Mouse (Mus musculus) kidney, embryonic 15.5 days (tissue): ENCODE measurements around the gene Tcam1. TPM values are rescaled to one million over a fixed set of nuclear protein-coding genes. Genes with fewer than 3 reads are reported as not detected.

ENCODE experiments used
- ATAC-seq: fragments of 200-750 bp; cut with Nextera tagmentation; replicated peaks from 2 replicates; pipeline ENCODE4 v1.8.0; 2017; ENCODE audit warnings: moderate TSS enrichment; ENCODE audit not compliant: low FRiP score
- H3K27ac ChIP-seq: fragments of 300-500 bp; sonication (generic); 2 replicates; pipeline ENCODE4 v1.5.1; 2015; ENCODE audit warnings: mild to moderate bottlenecking, inconsistent platforms
- H3K27me3 ChIP-seq: fragments of 300-500 bp; sonication (generic); 2 replicates; pipeline ENCODE4 v1.6.1; 2015; ENCODE audit warnings: inconsistent platforms
- H3K36me3 ChIP-seq: fragments of 300-500 bp; sonication (generic); 2 replicates; pipeline ENCODE4 v1.6.1; 2015; ENCODE audit warnings: inconsistent platforms
- H3K4me1 ChIP-seq: fragments of 300-500 bp; sonication (generic); 2 replicates; pipeline ENCODE4 v1.6.1; 2015; ENCODE audit warnings: inconsistent platforms
- H3K4me2 ChIP-seq: fragments of 300-500 bp; sonication (generic); 2 replicates; pipeline ENCODE4 v1.6.1; 2015; ENCODE audit warnings: moderate library complexity, mild to moderate bottlenecking, inconsistent platforms
- H3K4me3 ChIP-seq: fragments of 300-500 bp; sonication (generic); replicated peaks from 2 replicates; pipeline ENCODE4 v1.5.1; 2015; ENCODE audit warnings: mild to moderate bottlenecking, inconsistent platforms
- H3K9ac ChIP-seq: fragments of 300-500 bp; sonication (generic); 2 replicates; pipeline ENCODE4 v1.6.1; 2015; ENCODE audit warnings: mild to moderate bottlenecking, inconsistent platforms
- H3K9me3 ChIP-seq: fragments of 300-500 bp; sonication (generic); replicated peaks from 2 replicates; pipeline ENCODE4 v1.6.1; 2016; ENCODE audit warnings: inconsistent platforms
- WGBS: fragments of 180-500 bp; shearing (Covaris S2); methylation state at CpG from one replicate; pipeline ENCODE4 v1.1.7; 2015; ENCODE audit warnings: mixed read lengths; 5-methylcytosine and 5-hydroxymethylcytosine counted together
- polyA plus RNA-seq: library from polyadenylated mRNA; unstranded; fragments of >200 nt; fragmentation: Nextera tagmentation; extraction: Ambion mirVana; gene quantifications from 2 replicates; pipeline ENCODE4 v1.2.1, GENCODE M21; 2015

Gene Tcam1
- polyA plus RNA-seq, 1 experiment from 2014 or later: 0.65 TPM

DNA sequence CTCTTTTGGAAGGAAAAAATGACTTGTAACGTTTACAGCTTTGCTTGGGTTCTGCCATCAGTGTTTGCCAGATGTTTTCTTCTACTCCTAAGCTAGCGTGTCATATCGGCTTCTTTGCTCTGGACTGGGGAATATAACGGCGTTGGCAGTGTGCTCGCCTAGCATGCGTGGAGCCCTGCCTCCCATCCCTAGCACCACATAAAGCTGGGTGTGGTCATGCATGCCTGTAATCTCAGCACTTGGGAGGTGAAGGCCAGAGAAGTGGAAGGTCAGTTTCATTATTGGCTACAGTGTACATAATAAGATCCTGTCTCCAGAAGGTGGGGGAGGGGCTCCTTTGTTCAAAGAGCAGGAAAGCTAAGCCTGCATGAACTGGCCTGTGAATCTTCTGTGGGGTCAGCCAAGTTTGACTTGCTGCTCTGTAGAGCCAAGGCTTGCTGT lies 1.5 kb upstream of the Tcam1 start:
- Histone ChIP-seq H3K4me1 (peaks cover 56% of the 10 kb centered on the region), H3K9me3 (no peaks in the 10 kb centered on the region), H3K27ac (peak overlapping the region; percentile 98), H3K36me3 (peaks cover 6% of the 10 kb centered on the region; the same call in 1 of the 2 replicates), H3K27me3 (peaks cover 5% of the 10 kb centered on the region; the same call in 1 of the 2 replicates), H3K9ac (no peak overlapping the region), H3K4me3 (no peak overlapping the region), H3K4me2 (peak overlapping the region; percentile 23)
- 42% methylated on average over 7 of the region's 7 CpGs for WGBS
- ATAC-seq: peak; percentile 9; the same call in 1 of the 2 replicates

DNA sequence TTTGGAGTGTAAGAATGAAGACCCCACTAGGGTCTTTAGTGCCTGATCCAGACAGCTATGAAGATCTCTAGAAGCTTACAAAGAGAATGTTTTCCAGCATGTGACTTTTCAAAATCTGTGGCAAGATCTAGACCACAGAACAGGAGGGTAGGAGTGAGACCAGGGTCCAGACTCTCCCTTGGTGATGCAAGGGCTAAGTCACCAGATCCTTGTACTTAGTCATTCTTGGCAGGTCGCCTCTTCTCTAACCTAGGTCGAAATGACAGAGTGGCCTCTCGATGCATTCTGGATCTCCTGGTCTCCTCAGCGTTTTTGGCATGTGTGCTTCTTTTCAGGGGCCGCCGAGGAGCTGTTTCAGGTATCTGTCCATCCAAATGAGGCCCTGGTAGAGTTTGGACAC lies 6.0 kb downstream of the Tcam1 start:
- 86% methylated on average over 6 of the region's 6 CpGs for WGBS

DNA sequence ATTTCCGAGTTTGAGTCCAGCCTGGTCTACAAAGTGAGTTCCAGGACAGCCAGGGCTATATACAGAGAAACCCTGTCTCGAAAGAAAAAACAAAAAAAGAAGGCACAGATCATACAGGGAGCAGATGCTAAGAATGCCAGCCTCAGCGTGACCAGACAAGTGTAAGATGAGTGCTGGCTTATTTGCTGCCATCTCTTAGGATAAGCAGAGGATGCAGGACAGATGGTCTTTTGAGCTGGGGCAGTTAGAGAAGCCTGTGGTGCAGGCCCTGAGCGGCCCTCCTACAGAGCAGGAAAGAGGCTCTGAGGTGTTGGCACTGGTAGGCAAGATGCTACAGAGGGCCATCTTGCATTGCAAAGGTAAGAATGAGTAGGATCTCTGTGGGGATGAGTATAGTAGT lies 6.9 kb downstream of the Tcam1 start:
- no peak overlapping the region for H3K9ac ChIP-seq
- ATAC-seq: no peak
- 76% methylated on average over 4 of the region's 4 CpGs for WGBS
- H3K4me2 ChIP-seq: no peak overlapping the region
- no peaks in the 10 kb centered on the region for H3K27me3 ChIP-seq
- no peaks in the 10 kb centered on the region for H3K4me1 ChIP-seq
- no peaks in the 10 kb centered on the region for H3K9me3 ChIP-seq
- H3K27ac ChIP-seq: no peak overlapping the region
- no peak overlapping the region for H3K4me3 ChIP-seq
- no peaks in the 10 kb centered on the region for H3K36me3 ChIP-seq

More for the DNA sequence above, 6.0 kb downstream of the Tcam1 start:
- H3K4me1 ChIP-seq: no peaks in the 10 kb centered on the region
- H3K9me3 ChIP-seq: no peaks in the 10 kb centered on the region
- H3K27ac ChIP-seq: no peak overlapping the region
- H3K27me3 ChIP-seq: peaks cover 5% of the 10 kb centered on the region; the same call in 1 of the 2 replicates
- H3K36me3 ChIP-seq: no peaks in the 10 kb centered on the region
- H3K9ac ChIP-seq: no peak overlapping the region
- no peak overlapping the region for H3K4me2 ChIP-seq
- no peak overlapping the region for H3K4me3 ChIP-seq
- ATAC-seq: no peak

DNA sequence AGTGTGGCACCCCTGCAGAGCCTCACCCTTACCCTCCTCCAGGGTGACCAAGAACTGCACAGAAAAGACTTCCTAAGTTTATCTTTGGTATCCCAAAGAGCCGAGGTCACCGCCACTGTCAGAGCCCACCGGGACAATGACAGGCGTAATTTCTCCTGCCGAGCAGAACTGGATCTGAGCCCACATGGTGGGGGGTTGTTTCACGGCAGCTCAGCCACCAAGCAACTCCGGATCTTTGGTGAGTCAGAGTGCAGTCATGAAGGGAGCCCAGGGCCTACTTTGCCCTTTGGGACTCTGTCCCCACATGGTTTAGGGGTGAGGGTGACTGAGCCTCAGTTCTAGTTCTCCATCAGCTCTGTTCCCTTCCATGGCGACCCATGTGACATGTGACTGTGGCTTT lies 7.7 kb downstream of the Tcam1 start:
- Histone ChIP-seq H3K36me3 (no peaks in the 10 kb centered on the region), H3K9ac (no peak overlapping the region), H3K4me3 (no peak overlapping the region), H3K4me1 (no peaks in the 10 kb centered on the region), H3K9me3 (no peaks in the 10 kb centered on the region), H3K27ac (no peak overlapping the region), H3K27me3 (no peaks in the 10 kb centered on the region), H3K4me2 (no peak overlapping the region)
- no peak for ATAC-seq
- 67% methylated on average over 8 of the region's 8 CpGs for WGBS

DNA sequence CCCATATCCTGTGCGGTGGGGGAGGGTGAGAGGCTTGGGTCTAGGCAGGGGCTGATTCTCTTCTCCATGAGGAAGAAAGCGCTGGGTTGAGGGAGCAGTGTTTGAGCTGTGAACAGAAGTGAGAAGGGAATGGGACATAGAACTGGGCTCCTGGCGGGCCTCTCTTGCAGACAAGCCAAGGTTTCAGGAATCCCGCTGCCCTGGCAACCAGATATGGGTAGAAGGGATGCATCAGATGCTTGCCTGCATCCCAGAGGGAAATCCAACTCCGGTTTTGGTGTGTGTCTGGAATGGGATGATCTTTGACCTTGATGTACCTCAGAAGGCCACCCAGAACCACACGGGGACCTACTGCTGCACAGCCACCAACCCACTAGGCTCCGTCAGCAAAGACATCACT lies 9.7 kb downstream of the Tcam1 start:
- no peak for ATAC-seq

DNA sequence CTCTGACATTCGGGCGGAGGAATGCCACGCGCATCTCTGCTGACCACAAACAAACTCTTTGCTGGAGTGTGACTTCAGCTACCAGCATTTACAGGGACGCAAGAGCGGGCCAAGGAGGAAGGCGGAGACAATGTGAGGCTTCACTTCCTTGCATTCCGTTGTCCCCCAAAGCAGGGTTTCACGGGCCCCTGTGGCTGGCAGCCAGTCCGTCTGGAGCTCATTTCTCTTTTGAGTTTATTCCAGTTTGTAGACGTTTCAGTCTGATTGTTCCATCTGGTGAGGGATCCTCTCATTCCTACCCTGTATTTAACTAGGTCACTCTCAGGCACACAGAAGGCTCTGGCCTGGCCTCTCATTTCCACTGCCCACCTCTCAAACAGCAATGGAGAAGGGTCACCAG lies 10.5 kb downstream of the Tcam1 start:
- Histone ChIP-seq H3K27me3 (no peaks in the 10 kb centered on the region), H3K4me1 (no peaks in the 10 kb centered on the region), H3K9ac (no peak overlapping the region; the same call in 1 of the 2 replicates), H3K4me3 (no peak overlapping the region), H3K27ac (no peak overlapping the region), H3K4me2 (no peak overlapping the region), H3K9me3 (no peaks in the 10 kb centered on the region), H3K36me3 (no peaks in the 10 kb centered on the region)
- no peak for ATAC-seq
- 78% methylated on average over 11 of the region's 11 CpGs for WGBS

More for the DNA sequence above, 9.7 kb downstream of the Tcam1 start:
- Histone ChIP-seq H3K9me3 (no peaks in the 10 kb centered on the region), H3K27me3 (no peaks in the 10 kb centered on the region), H3K27ac (no peak overlapping the region), H3K9ac (no peak overlapping the region), H3K4me3 (no peak overlapping the region), H3K4me1 (no peaks in the 10 kb centered on the region), H3K36me3 (no peaks in the 10 kb centered on the region), H3K4me2 (no peak overlapping the region)
- 87% methylated on average over 7 of the region's 7 CpGs for WGBS

DNA sequence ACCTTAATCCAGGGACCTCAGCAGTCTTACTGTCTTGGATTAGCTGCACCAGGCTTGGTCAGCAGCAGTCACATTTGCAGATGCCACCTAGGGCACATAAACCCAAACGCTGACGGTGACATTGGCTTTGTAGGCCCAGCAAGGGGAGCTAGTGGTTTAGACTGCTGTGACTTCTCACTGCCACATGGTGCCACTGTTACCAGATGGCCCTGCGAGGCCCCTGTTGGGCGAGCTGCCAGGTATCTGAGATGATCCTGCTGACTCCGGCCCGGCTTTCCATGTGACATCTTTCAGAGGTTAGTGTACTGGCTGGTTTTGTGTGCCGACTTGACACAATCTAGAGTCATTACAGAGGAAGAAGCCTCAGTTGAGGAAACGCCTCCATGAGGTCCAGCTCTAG lies 12.9 kb downstream of the Tcam1 start:
- no peaks in the 10 kb centered on the region for H3K27me3 ChIP-seq
- no peak for ATAC-seq
- no peak overlapping the region for H3K4me3 ChIP-seq
- no peak overlapping the region for H3K9ac ChIP-seq
- no peaks in the 10 kb centered on the region for H3K4me1 ChIP-seq
- 56% methylated on average over 8 of the region's 8 CpGs for WGBS
- H3K4me2 ChIP-seq: no peak overlapping the region
- no peak overlapping the region for H3K27ac ChIP-seq
- no peaks in the 10 kb centered on the region for H3K36me3 ChIP-seq
- H3K9me3 ChIP-seq: no peaks in the 10 kb centered on the region

DNA sequence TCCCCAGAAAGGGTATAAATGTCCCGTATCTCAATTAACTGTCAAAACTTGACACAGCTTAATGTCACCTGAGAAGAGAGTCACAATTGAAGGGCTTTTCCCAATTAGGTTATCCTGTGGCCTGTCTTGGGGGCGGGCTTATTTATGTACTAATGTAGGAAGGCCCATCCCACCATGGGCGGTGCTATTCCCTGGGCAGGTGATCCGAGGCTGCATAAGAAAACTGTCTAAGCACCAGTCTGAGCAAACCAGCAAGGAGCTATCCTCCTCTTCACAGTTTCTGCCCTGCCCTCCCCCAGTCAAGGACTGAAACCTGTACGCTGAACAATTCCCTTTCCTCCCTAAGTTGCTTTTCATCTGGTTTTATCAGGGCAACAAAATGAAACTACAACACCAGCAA lies 13.9 kb downstream of the Tcam1 start:
- Histone ChIP-seq H3K4me1 (no peaks in the 10 kb centered on the region), H3K9me3 (no peaks in the 10 kb centered on the region), H3K36me3 (no peaks in the 10 kb centered on the region), H3K4me2 (no peak overlapping the region), H3K27me3 (no peaks in the 10 kb centered on the region), H3K4me3 (no peak overlapping the region), H3K9ac (no peak overlapping the region), H3K27ac (no peak overlapping the region)
- ATAC-seq: no peak
- WGBS: 94% methylated on average over 5 of the region's 5 CpGs

DNA sequence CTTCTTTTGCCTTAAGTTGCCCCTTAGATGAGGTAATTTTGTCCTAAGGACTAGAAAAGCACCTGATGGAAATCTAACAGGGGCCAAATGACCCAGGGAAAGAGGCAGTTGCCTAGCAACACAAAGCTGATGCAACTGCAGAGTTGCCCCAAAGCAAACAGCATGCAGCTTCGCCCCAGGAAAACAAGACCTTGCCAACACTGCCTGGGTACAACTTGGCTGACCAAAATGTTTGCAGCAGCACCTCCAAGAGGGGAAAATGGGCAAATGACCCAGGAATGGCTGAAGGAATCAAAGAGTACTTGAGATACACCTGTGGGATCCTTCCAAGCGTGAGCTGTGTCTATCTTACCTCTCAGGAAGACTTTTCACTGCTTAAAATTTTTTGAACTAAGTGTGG lies 15.4 kb downstream of the Tcam1 start:
- Histone ChIP-seq H3K27ac (no peak overlapping the region), H3K4me1 (no peaks in the 10 kb centered on the region), H3K36me3 (no peaks in the 10 kb centered on the region), H3K4me3 (no peak overlapping the region), H3K9me3 (no peaks in the 10 kb centered on the region), H3K27me3 (no peaks in the 10 kb centered on the region), H3K9ac (no peak overlapping the region), H3K4me2 (no peak overlapping the region)
- WGBS: 90% methylated on average over 2 of the region's 2 CpGs
- ATAC-seq: no peak

DNA sequence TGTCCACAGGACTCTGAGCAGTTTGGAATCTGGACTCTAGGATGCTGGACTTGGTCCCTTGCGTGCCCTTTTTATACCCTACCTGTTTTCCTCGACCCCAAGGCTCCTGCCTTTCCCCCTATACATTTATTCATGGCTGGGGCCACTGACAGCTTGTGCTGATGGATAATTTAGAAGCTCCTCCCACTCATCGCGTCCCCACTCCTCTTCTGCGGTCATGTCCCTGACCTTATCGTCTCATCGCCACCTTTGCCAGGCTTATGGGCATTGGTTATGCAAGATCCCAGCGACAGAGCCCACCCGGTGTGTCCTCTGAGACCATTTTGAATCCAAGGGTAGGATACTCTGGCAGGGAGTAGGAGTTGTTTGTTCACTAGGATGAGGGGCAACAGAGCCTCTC lies 25.3 kb downstream of the Tcam1 start, which contains the start of gene Gh:
Gene Gh (minus strand): TSS at position 101 of the 400 bp plus-strand sequence.
- 79% methylated on average over 9 of the region's 9 CpGs for WGBS
- ATAC-seq: no peak

DNA sequence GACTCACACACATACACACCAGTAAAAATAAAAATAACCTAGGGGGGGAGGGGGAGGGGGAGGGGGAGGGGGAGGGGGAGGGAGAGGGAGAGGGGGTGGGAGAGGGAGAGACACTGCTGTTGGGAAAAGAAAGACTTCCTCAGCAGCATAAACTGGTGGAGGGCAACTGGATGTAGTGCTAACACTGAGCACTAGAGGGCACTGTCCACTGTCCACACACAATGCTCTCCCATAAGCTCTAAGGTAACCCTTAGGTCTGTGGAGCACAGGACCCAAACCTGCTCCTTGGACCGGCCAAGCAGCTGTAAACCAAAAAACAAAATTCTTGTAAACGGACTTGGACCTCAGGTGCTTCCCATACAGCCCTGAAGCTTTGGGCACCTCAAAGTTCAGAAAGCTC lies 26.2 kb downstream of the Tcam1 start:
- 11% methylated on average over 2 of the region's 2 CpGs for WGBS
- H3K36me3 ChIP-seq: no peaks in the 10 kb centered on the region

More for the DNA sequence above, 25.3 kb downstream of the Tcam1 start, which contains the start of gene Gh:
- Histone ChIP-seq H3K9ac (no peak within 1 kb of the TSS), H3K4me3 (no peak within 1 kb of the TSS), H3K27ac (no peak within 1 kb of the TSS), H3K4me1 (0 out of 2 replicates have a peak, but pooled peaks cover 8% of the 10 kb centered on the region), H3K27me3 (no peaks in the 10 kb centered on the region), H3K4me2 (no peak within 1 kb of the TSS), H3K9me3 (no peaks in the 10 kb centered on the region), H3K36me3 (no peaks in the 10 kb centered on the region)

DNA sequence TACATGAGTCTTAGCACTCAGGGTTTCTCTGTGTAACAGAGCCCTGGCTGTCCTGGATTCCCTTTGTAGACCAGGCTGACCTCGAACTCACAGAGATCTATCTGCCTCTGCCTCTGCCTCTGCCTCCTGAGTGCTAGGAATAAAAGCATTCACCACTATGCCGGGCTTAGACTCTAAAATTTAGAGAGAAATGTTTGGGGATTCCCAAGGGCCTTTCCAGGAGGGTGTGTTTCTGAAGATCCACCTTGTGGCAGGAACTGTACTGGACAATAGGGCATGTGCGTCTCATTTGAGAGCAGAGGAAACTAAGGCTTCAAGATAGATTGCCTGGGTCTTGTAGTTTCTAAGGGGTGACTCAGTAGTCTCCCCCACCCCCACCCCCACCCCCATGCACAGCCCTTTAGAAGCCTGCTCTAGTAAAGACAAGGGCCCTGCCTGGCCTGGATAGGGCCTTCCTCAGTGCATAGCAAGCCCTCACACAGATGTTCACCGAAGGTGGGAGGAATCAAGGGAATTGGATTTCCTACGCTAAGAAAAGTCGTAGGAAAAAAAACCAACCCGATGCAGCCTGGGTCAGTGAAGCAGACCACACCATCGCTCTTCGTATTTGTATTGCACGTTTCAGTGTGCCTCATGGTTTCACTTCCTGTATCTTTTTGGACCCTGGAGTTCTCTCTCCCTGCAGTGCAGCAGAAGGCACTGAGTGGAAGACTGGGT lies 29.0 kb downstream of the Tcam1 start:
- no peak for ATAC-seq
- Histone ChIP-seq H3K9ac (no peak overlapping the region), H3K4me3 (no peak overlapping the region), H3K27ac (peak overlapping the region; percentile 54; the same call in 1 of the 2 replicates), H3K4me1 (peaks cover 24% of the 10 kb centered on the region), H3K4me2 (no peak overlapping the region), H3K9me3 (no peaks in the 10 kb centered on the region), H3K36me3 (no peaks in the 10 kb centered on the region), H3K27me3 (no peaks in the 10 kb centered on the region)
- 63% methylated on average over 10 of the region's 10 CpGs for WGBS

More for the DNA sequence above, 26.2 kb downstream of the Tcam1 start:
- Histone ChIP-seq H3K27ac (no peak overlapping the region), H3K27me3 (no peaks in the 10 kb centered on the region), H3K9me3 (no peaks in the 10 kb centered on the region), H3K4me2 (no peak overlapping the region), H3K4me1 (peaks cover 13% of the 10 kb centered on the region), H3K9ac (no peak overlapping the region), H3K4me3 (no peak overlapping the region)
- ATAC-seq: no peak

DNA sequence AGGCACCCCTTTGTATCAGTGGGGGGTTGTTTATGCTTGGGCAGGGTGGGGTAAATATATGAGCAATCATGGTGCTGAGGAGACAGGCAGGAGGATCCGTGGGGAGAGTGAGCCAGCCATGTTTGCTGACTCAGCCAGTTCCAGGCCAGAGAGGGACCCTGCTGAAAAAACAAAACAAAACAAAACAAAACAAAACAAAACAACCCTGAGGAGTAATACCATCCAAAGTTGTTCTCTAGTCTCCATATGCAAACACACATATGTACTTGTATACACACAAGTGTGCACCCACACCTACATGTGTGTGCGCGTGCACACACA lies 29.6 kb downstream of the Tcam1 start:
- WGBS: 71% methylated on average over 3 of the region's 3 CpGs
- no peak overlapping the region for H3K4me2 ChIP-seq
- H3K4me1 ChIP-seq: peaks cover 24% of the 10 kb centered on the region
- peak overlapping the region; percentile 54; the same call in 1 of the 2 replicates for H3K27ac ChIP-seq
- H3K9ac ChIP-seq: no peak overlapping the region
- H3K9me3 ChIP-seq: no peaks in the 10 kb centered on the region
- no peak overlapping the region for H3K4me3 ChIP-seq
- no peaks in the 10 kb centered on the region for H3K27me3 ChIP-seq
- H3K36me3 ChIP-seq: no peaks in the 10 kb centered on the region
- no peak for ATAC-seq
